ENCODE assay signal across 16 mouse cellular contexts in genomic region chr11:114671147-114671546, GRCm38 (mm10). TPM values are rescaled to one million over a fixed set of nuclear protein-coding genes. Genes with fewer than 3 reads are reported as not detected.
DNase-seq lines count a peak whose midpoint lies in the region; ATAC-seq and TF ChIP-seq lines count a peak whose summit lies in the region.
"Had no signal": no experiment of that assay in that cellular context is flagged by ENCODE, and none has a peak within 500 bp of the region (broad histone marks: within the 10 kb centered on the region; RNA-seq: fewer than 3 reads in every experiment).

No protein-coding gene starts in this region.

- peaks cover 44% of the 10 kb centered on the region for H3K36me3 ChIP-seq in forebrain, embryonic 13.5 days (ENCODE audit: poor library complexity, severe bottlenecking)
- H3K36me3 ChIP-seq in forebrain, postnatal 0 days (ENCODE audit: insufficient read depth) = peaks cover 44% of the 10 kb centered on the region
- H3K36me3 ChIP-seq in ES-Bruce4 (ENCODE audit: control insufficient read depth, insufficient read depth, low read length, poor library complexity, severe bottlenecking) = peaks cover 46% of the 10 kb centered on the region
- peaks cover 33% of the 10 kb centered on the region for H3K36me3 ChIP-seq in liver, embryonic 14.5 days (replicated peaks; ENCODE audit: control insufficient read depth, insufficient read depth, low read depth)

- no peaks in the 10 kb centered on the region for H3K9me3 ChIP-seq in forebrain, embryonic 13.5 days (replicated peaks)
- H3K9me3 ChIP-seq in forebrain, postnatal 0 days (ENCODE audit: low read length) = no peaks in the 10 kb centered on the region
- no peaks in the 10 kb centered on the region for H3K9me3 ChIP-seq in ES-Bruce4 (replicated peaks; ENCODE audit: control insufficient read depth, insufficient read depth, low read length, poor library complexity, severe bottlenecking)
- H3K9me3 ChIP-seq in liver, embryonic 14.5 days (ENCODE audit: control insufficient read depth, low read length) = no peaks in the 10 kb centered on the region
- H3K9me3 ChIP-seq: neural tube, embryonic 12.5 days had no signal

- 94% methylated on average over 5 of the region's 5 CpGs for WGBS in forebrain, embryonic 13.5 days
- 94% methylated on average over 5 of the region's 5 CpGs for WGBS in forebrain, postnatal 0 days
- 77% methylated on average over 5 of the region's 5 CpGs for WGBS in liver, embryonic 14.5 days (ENCODE audit: insufficient replicate concordance)

- H3K9ac ChIP-seq in forebrain, embryonic 13.5 days = 0 out of 2 replicates have a peak overlapping the region, but pooled peaks have one; percentile 89
- H3K9ac ChIP-seq in forebrain, postnatal 0 days = no peak overlapping the region
- peak overlapping the region; percentile 81 for H3K9ac ChIP-seq in ES-Bruce4 (ENCODE audit: low read depth, poor library complexity, severe bottlenecking)
- no peak overlapping the region; the same call in 1 of the 2 replicates for H3K9ac ChIP-seq in liver, embryonic 14.5 days (replicated peaks)

- intact Hi-C loops in gastrocnemius, postnatal 36 days (cut with DNase I) = loop anchor here (5.0 kb wide), 1 partner anchor 56 kb away; the partner anchor contains the start of gene Dnaic2

- no peak overlapping the region for H3K4me3 ChIP-seq in forebrain, embryonic 13.5 days
- H3K4me3 ChIP-seq in forebrain, postnatal 0 days (ENCODE audit: low read depth, low read length) = no peak overlapping the region
- no peak overlapping the region for H3K4me3 ChIP-seq in layer of hippocampus, adult 2 months
- H3K4me3 ChIP-seq in ES-Bruce4 (ENCODE audit: low read depth, low read length) = no peak overlapping the region
- no peak overlapping the region for H3K4me3 ChIP-seq in liver, embryonic 14.5 days (ENCODE audit: insufficient read depth in 1 of 2, low read depth in 2 of 2, low read length in 2 of 2)
- H3K4me3 ChIP-seq: neural tube, embryonic 12.5 days had no signal

- H3K4me1 ChIP-seq in forebrain, embryonic 13.5 days = peaks cover 33% of the 10 kb centered on the region
- H3K4me1 ChIP-seq in forebrain, postnatal 0 days (ENCODE audit: insufficient read depth) = peaks cover 9% of the 10 kb centered on the region
- peaks cover 2% of the 10 kb centered on the region for H3K4me1 ChIP-seq in ES-Bruce4 (ENCODE audit: control insufficient read depth, insufficient read depth, low read length)
- peaks cover 8 to 19% of the 10 kb centered on the region in 2 experiments for H3K4me1 ChIP-seq in liver, embryonic 14.5 days (replicated peaks; ENCODE audit: control insufficient read depth in 2 of 2, insufficient read depth in 2 of 2, low read length in 1 of 2)

- H3K4me2 ChIP-seq in forebrain, embryonic 13.5 days = no peak overlapping the region
- no peak overlapping the region for H3K4me2 ChIP-seq in forebrain, postnatal 0 days (ENCODE audit: low read depth)
- peak overlapping the region; percentile 77 for H3K4me2 ChIP-seq in liver, embryonic 14.5 days (ENCODE audit: low read depth)

- no peak for TF ChIP-seq CTCF in forebrain, postnatal 0 days (IDR thresholded peaks at IDR 0.05; ENCODE audit: low read depth)
- TF ChIP-seq CTCF in layer of hippocampus, adult 2 months (conservative IDR thresholded peaks at IDR 0.05) = no peak
- no peak for TF ChIP-seq CTCF in ES-Bruce4 (IDR thresholded peaks at IDR 0.05; ENCODE audit: low read depth, low read length)
- TF ChIP-seq CTCF in liver, embryonic 14.5 days (IDR thresholded peaks at IDR 0.05; ENCODE audit: low read depth) = no peak

- H3K27ac ChIP-seq in forebrain, embryonic 13.5 days = no peak overlapping the region
- no peak overlapping the region for H3K27ac ChIP-seq in forebrain, postnatal 0 days (ENCODE audit: low read depth, low read length)
- peak overlapping the region; percentile 95; the same call in 1 of the 2 replicates for H3K27ac ChIP-seq in layer of hippocampus, adult 2 months
- peak overlapping the region; percentile 59 for H3K27ac ChIP-seq in ES-Bruce4 (ENCODE audit: insufficient read depth, low read length)
- H3K27ac ChIP-seq in liver, embryonic 14.5 days = no peak overlapping the region
- H3K27ac ChIP-seq: hindbrain, postnatal 0 days; neural tube, embryonic 12.5 days had no signal

- ATAC-seq in forebrain, embryonic 13.5 days = no peak
- no peak for ATAC-seq in forebrain, postnatal 0 days
- no peak for ATAC-seq in liver, embryonic 14.5 days (ENCODE audit: insufficient read depth)
- ATAC-seq: hindbrain, postnatal 0 days had no signal

- H3K27me3 ChIP-seq in forebrain, embryonic 13.5 days = peaks cover 1% of the 10 kb centered on the region
- 0 out of 2 replicates have a peak, but pooled peaks cover 1% of the 10 kb centered on the region for H3K27me3 ChIP-seq in forebrain, postnatal 0 days (ENCODE audit: insufficient read depth, low read length)
- H3K27me3 ChIP-seq in ES-Bruce4 (ENCODE audit: control insufficient read depth, insufficient read depth, low read length, poor library complexity, severe bottlenecking) = no peaks in the 10 kb centered on the region
- H3K27me3 ChIP-seq in liver, embryonic 14.5 days (ENCODE audit: control insufficient read depth, insufficient read depth, low read length) = peaks cover 7% of the 10 kb centered on the region; the same call in 1 of the 2 replicates
- H3K27me3 ChIP-seq: neural tube, embryonic 12.5 days had no signal

- no peak for TF ChIP-seq EP300 in ES-Bruce4 (IDR thresholded peaks at IDR 0.05; ENCODE audit: insufficient read depth, low read depth, low read length)
- no peak for TF ChIP-seq EP300 in liver, embryonic 14.5 days (IDR thresholded peaks at IDR 0.05; ENCODE audit: low read depth)

- TF ChIP-seq POLR2A in ES-Bruce4 (IDR thresholded peaks at IDR 0.05; ENCODE audit: insufficient read depth, low read length) = no peak

- no peak for DNase-seq in forebrain, postnatal 0 days
- no peak for DNase-seq in layer of hippocampus, adult 2 months (ENCODE audit: low spot score in 2 of 2)
- DNase-seq in layer of hippocampus, postnatal 10 days (ENCODE audit: low spot score in 2 of 2) = no peak
- DNase-seq in liver, embryonic 14.5 days (ENCODE audit: low read depth in 3 of 3, low spot score in 3 of 3) = no peak
- no peak for DNase-seq in gastrocnemius, postnatal 36 days
- no peak for DNase-seq in cerebellum, adult 18-20 months
- DNase-seq: gastrocnemius, postnatal 10 days; midbrain, embryonic 14.5 days; retina, postnatal 1 day; spleen, adult 18-20 months had no signal

RNA-seq across cellular contexts. Expression of gene Rpl38, which starts 2.8 kb away (rescaled TPM):
- 911 and 1,077 TPM in 2 replicates for polyA plus RNA-seq in forebrain, embryonic 13.5 days (2015; fragmentation: Nextera tagmentation; extraction: Ambion mirVana)
- total RNA-seq in forebrain, postnatal 0 days (2014; rRNA removed) = 1,173 and 2,728 TPM in 2 replicates
- polyA plus RNA-seq in forebrain, postnatal 0 days (2015; fragmentation: Nextera tagmentation; extraction: Ambion mirVana) = 1,003 and 1,434 TPM in 2 replicates
- 100 to 1,000 TPM; 905 to 943 TPM for total RNA-seq in layer of hippocampus, adult 2 months (2021)
- 1,000 to 10,000 TPM; 1,016 to 1,166 TPM for total RNA-seq in layer of hippocampus, postnatal 10 days (2021)
- 1,928 and 2,044 TPM in 2 replicates for polyA plus RNA-seq in ES-Bruce4 (2011; ENCODE audit: insufficient read depth, insufficient read length, low read depth, missing spikeins)
- 758 and 1,654 TPM in 2 replicates for polyA plus RNA-seq in liver, embryonic 14.5 days (2012; rRNA removed)
- 899 and 926 TPM in 2 replicates for polyA plus RNA-seq in liver, embryonic 14.5 days (2014; fragmentation: Nextera tagmentation; extraction: Ambion mirVana)
- total RNA-seq in gastrocnemius, postnatal 36 days (2021) = 100 to 1,000 TPM; 432 to 556 TPM

RNA-seq across cellular contexts. Expression of gene Ttyh2, which starts 4.1 kb away (rescaled TPM):
- 21.6 and 22.3 TPM in 2 replicates for polyA plus RNA-seq in forebrain, embryonic 13.5 days (2015; fragmentation: Nextera tagmentation; extraction: Ambion mirVana)
- total RNA-seq in forebrain, postnatal 0 days (2014; rRNA removed) = 26.6 and 29.9 TPM in 2 replicates
- polyA plus RNA-seq in forebrain, postnatal 0 days (2015; fragmentation: Nextera tagmentation; extraction: Ambion mirVana) = 24.4 and 26.4 TPM in 2 replicates
- 10 to 100 TPM; 24.4 to 27.8 TPM for total RNA-seq in layer of hippocampus, adult 2 months (2021)
- total RNA-seq in layer of hippocampus, postnatal 10 days (2021) = 10 to 100 TPM; 27.3 to 28.7 TPM
- polyA plus RNA-seq in ES-Bruce4 (2011; ENCODE audit: insufficient read depth, insufficient read length, low read depth, missing spikeins) = 11.7 and 11.8 TPM in 2 replicates
- 2.7 and 2.9 TPM in 2 replicates for polyA plus RNA-seq in liver, embryonic 14.5 days (2012; rRNA removed)
- 6.4 and 6.5 TPM in 2 replicates for polyA plus RNA-seq in liver, embryonic 14.5 days (2014; fragmentation: Nextera tagmentation; extraction: Ambion mirVana)
- 10 to 100 TPM; 16.0 to 19.4 TPM for total RNA-seq in gastrocnemius, postnatal 36 days (2021)

RNA-seq across cellular contexts. Expression of gene Dnaic2, which starts 56.1 kb away (rescaled TPM):
- polyA plus RNA-seq in forebrain, embryonic 13.5 days (2015; fragmentation: Nextera tagmentation; extraction: Ambion mirVana) = 1.8 and 3.7 TPM in 2 replicates
- 4.7 and 8.9 TPM in 2 replicates for total RNA-seq in forebrain, postnatal 0 days (2014; rRNA removed)
- polyA plus RNA-seq in forebrain, postnatal 0 days (2015; fragmentation: Nextera tagmentation; extraction: Ambion mirVana) = 3.1 and 4.4 TPM in 2 replicates
- total RNA-seq in layer of hippocampus, adult 2 months (2021) = 1 to 10 TPM; 1.4 to 1.5 TPM
- total RNA-seq in layer of hippocampus, postnatal 10 days (2021) = 1 to 10 TPM; 1.2 to 2.4 TPM
- 1.3 and 1.7 TPM in 2 replicates for polyA plus RNA-seq in ES-Bruce4 (2011; ENCODE audit: insufficient read depth, insufficient read length, low read depth, missing spikeins)
- polyA plus RNA-seq in liver, embryonic 14.5 days (2012; rRNA removed) = 0.03 and 0.17 TPM in 2 replicates
- polyA plus RNA-seq in liver, embryonic 14.5 days (2014; fragmentation: Nextera tagmentation; extraction: Ambion mirVana) = not detected in 2 replicates
- total RNA-seq in gastrocnemius, postnatal 36 days (2021) = under 1 TPM; 0.07 to 0.33 TPM
- total RNA-seq: liver, adult 2 months had no signal
- polyA plus RNA-seq: erythroblast, embryonic 14.5 days had no signal

Comparison
In these comparisons a context has a peak if more than half of its experiments do, and no peak if none do; other contexts are left out.
1. H3K9ac ChIP-seq: peak in forebrain, embryonic 13.5 days (single experiment) and ES-Bruce4 (single experiment); none in forebrain, postnatal 0 days (single experiment) and liver, embryonic 14.5 days (single experiment).
2. H3K27ac ChIP-seq: peak in layer of hippocampus, adult 2 months (single experiment) and ES-Bruce4 (single experiment); none in forebrain, embryonic 13.5 days (single experiment), forebrain, postnatal 0 days (single experiment) and liver, embryonic 14.5 days (single experiment).